Mouse (Mus musculus) gastrocnemius, adult 8-10 months (tissue): ENCODE data around the gene Ehmt1. TPM values are rescaled to one million over a fixed set of nuclear protein-coding genes. Genes with fewer than 3 reads are reported as not detected.
A peak's percentile ranks its signal among the peaks of the same experiment; 100 is the strongest.

ENCODE experiments used
- DNase-seq, 2 experiments: peaks; one replicate each; pipeline ENCODE4 v3.0.0; 2022; ENCODE audit warnings: low spot score in 2 of 2
- total RNA-seq, 4 experiments: library from RNA; stranded (reverse); gene quantifications; 2 replicates each; pipeline ENCODE4 v1.2.4; 2022

Gene Ehmt1
- 10 to 100 TPM; 17.6 to 24.3 (median 22.1) TPM for total RNA-seq

- DNase-seq, result peak; percentile 91 to 94
These were observed at the start of gene Ehmt1 for GRCm38 (mm10) chr2:24918930-24919838. Ehmt1 (minus strand) TSS chr2:24919614.

GRCm38 (mm10) chr2:24962304-24963000, 43.0 kb upstream of the Ehmt1 start, which contains the start of gene Dph7:
Dph7 (plus strand) TSS chr2:24962400.
- peak; percentile 50 to 72 for DNase-seq

- DNase-seq, result no peak
These were observed 41.5 kb upstream of the Ehmt1 start for GRCm38 (mm10) chr2:24960910-24961309.

GRCm38 (mm10) chr2:24952537-24953055, 33.2 kb upstream of the Ehmt1 start:
- DNase-seq, result no peak

GRCm38 (mm10) chr2:24950189-24950535, 30.7 kb upstream of the Ehmt1 start:
- DNase-seq, result no peak

GRCm38 (mm10) chr2:24949421-24950188, 30.2 kb upstream of the Ehmt1 start, which contains the start of gene Zmynd19:
Zmynd19 (plus strand) TSS chr2:24949792.
- DNase-seq, result peak; percentile 96 to 97

- DNase-seq, result peak in 1 of 2 experiments; percentile 6
These were observed 24.9 kb upstream of the Ehmt1 start for GRCm38 (mm10) chr2:24944304-24944703.

- DNase-seq, result no peak
These were observed 22.7 kb upstream of the Ehmt1 start for GRCm38 (mm10) chr2:24942092-24942491.

GRCm38 (mm10) chr2:24935057-24935796, 15.8 kb upstream of the Ehmt1 start, which contains the start of gene Arrdc1:
Arrdc1 (minus strand) TSS chr2:24935252.
- peak; percentile 86 to 89 for DNase-seq

- no peak for DNase-seq
These were observed 15.1 kb upstream of the Ehmt1 start for GRCm38 (mm10) chr2:24934441-24934963.

- no peak for DNase-seq
These were observed 10.2 kb upstream of the Ehmt1 start for GRCm38 (mm10) chr2:24929593-24929992.

- no peak for DNase-seq
These were observed 9.7 kb upstream of the Ehmt1 start for GRCm38 (mm10) chr2:24929119-24929518.

GRCm38 (mm10) chr2:24927810-24928479, 8.5 kb upstream of the Ehmt1 start:
- DNase-seq, result peak; percentile 67 to 75

GRCm38 (mm10) chr2:24926965-24927358, 7.5 kb upstream of the Ehmt1 start:
- DNase-seq, result no peak

GRCm38 (mm10) chr2:24926345-24926964, 7.0 kb upstream of the Ehmt1 start:
- no peak for DNase-seq

GRCm38 (mm10) chr2:24925284-24925683, 5.9 kb upstream of the Ehmt1 start:
- no peak for DNase-seq

- no peak for DNase-seq
These were observed 4.1 kb upstream of the Ehmt1 start for GRCm38 (mm10) chr2:24923561-24923960.

- no peak for DNase-seq
These were observed 393 bp upstream of the Ehmt1 start for GRCm38 (mm10) chr2:24919839-24920175.

GRCm38 (mm10) chr2:24914762-24915161, 4.7 kb downstream of the Ehmt1 start:
- DNase-seq, result no peak
